Mouse (Mus musculus) c-Kit-negative CD71-positive TER-119-positive erythroid progenitor cells, embryonic 14.5 days (primary cell): ENCODE measurements around the gene Kif5c.

Experiments used
- DNase-seq: peaks from one replicate; pipeline ENCODE4 v3.0.0-alpha.2; 2013; ENCODE audit warnings: low read depth, low spot score

Gene Kif5c

DNA sequence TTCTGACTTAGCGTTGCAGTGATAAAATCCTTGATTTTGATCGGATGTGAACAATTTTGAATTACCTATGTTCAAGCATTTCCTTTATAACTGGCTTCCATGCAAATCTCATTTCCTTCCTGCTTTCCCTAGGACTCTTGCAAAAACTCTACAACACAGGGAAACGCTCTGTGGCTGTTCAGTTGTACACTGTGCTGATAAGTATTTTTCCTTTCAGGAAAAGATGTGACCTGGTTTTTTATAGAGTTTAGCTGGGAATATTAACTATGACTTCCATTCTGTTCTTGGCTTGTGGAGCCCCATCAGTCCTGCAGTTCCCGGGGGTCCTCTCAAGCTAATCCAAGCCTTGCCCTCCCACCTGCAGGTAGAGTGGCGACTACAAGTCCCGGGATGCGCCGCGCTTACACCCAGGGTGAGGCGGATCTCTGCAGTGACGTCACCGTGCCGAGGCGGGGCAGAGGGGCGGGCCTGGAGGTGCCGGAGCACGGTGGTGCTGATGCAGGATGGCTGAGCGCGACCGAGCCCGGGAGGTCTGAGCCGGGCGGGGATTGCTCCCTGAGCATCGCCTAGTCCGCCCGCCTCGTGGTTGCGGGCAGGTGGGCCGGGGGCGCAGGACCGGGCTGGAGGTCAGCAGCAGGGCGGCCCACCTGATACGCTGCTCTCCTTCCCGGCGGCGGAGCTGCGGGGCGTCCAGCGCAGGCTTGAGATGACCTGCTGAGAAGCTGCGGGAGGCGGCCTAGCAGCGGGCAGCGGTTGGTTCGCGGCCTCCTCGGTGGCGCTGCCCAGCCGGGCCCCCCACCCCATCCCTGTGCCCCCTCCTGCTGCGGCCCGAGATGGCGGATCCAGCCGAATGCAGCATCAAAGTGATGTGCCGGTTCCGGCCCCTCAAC lies at the start of gene Kif5c:
TSS of gene Kif5c (plus strand) at position 470 of the 890 bp plus-strand sequence.
- no peak for DNase-seq

DNA sequence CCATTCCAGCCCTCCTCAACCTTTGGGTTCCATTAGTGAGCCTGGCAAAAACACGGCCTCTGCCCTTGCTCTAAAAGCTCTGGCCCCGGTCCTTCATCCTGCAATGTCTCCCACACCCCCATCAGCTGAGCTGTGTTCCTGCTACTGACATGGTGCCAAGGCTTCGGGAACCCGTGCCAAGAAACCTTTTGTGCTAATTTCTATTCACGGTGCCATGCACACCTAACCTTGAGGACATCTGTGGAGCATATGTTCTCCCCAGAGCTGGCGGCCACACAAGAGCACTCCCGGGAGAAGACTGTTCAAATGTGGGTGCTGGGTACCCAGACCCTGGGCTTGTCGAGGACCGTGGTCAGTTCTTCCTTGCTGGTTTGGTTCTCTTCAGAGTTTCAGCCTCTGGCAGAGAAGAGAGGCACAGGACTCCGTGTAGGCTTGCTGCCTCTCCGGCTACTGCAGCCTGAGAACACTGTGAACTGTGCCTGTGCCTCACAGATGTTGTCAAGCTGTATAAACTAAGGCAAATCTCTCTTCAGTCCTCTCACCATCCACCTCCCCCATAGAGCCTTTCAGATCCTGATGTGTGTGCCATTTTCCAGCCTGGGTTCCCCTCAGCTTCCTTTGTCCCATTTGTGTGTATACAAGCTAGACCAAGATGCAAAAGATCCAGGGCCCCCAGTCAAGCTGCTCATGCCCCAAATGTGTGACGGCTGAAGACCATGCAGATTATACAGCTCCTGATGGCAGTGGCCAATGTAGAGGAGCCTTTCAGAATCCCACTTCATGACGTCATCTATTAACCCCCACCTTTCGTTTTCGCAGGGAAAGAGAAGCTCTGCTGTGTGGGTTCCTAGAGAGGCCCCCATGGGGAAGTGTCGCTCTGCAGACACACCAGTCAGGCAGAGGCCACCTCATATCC lies 49.0 kb upstream of the Kif5c start:
- no peak for DNase-seq

DNA sequence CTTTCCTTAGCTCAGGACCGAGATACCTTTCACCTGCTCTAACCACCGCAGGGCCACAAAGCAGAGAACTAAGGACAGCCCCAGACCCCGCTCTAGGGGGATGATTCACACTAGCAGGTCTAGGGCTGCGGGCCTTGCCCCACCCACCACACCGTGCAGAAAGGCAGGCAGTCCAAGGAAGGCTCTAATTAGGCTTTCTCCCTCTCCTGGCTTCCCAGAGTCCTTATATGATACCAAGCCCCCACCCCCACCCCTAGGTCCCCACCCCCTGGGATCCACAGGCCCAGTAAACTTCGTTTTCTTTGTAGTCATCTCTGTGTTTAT lies 48.4 kb upstream of the Kif5c start:
- DNase-seq = no peak

DNA sequence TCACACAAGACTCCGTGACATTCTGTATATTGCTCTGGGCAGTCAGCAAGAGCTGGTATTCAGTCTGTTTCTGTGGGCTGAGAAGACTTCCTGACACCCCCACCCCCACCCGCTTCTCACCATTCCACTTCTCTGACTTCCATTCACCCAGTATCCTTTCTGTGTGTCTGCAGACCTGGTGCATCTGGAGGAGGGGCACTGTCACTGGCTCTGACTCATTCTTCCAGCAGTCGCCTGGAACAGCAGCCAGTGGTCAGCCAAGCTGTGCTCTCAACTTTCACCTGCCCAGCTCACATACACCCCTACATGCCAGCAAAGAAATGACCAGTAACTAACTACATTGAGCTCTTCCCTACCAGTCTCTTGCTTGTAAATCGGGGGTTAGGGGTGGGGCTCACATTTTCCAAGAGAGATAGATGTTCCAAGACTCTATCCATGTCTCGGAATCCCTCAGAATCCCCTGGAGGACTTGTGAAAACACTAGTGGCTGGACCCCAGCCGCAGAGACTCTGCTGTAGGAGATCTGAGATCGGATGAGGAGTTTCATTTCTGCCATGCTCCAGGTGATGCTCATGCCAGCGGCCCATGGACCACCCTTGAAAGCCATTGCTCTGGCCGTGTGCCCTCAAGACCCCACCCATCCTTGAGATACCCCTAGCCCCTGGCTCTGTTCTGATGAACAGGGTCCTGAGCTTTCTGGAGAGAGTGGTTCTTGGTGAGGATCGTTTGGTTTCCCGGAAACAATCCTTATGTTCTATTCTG lies 47.8 kb upstream of the Kif5c start:
- DNase-seq = no peak

DNA sequence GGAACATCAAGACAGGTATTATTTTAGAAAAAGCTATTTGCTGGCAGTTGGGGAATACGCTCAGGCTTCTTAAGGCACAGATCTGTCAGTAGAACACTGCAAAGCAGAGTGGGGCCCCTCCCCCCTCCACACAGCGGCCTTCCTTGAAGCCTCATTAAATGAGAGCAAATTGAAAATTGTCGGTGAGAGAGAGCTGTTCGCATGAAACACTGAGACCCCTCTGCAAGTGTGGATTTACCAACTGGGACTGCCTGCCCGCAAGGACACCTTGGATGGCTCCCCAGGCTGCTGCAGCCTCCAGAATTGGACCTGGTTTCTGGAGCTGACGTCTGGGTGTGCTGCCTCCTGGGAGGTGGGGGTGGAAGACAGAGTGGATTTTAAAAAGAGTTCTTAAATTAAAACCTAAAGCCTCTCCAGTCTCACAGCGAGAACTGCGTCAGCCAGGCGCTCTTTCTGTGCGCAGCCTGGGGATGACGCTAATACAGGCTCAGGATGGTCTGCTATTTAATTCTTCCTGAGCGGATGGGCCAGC lies 46.9 kb upstream of the Kif5c start:
- no peak for DNase-seq

DNA sequence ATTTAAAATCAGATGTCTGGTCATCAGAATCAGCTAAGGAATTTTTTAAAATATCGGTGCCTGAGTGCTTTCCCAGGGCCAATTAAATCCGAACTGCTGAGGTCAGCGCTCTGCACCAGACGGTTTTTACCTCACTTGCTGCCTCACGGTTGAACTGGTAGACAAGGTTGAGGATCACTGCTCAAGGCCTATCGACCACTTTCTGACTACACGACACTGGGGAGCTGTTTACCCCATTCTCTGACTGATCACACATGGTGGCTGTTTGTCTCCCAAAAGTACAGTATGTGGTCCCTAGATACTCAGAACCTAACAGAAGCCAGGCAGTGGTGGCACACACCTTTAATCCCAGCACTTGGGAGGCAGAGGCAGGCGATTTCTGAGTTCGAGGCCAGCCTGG lies 46.4 kb upstream of the Kif5c start:
- DNase-seq = no peak

DNA sequence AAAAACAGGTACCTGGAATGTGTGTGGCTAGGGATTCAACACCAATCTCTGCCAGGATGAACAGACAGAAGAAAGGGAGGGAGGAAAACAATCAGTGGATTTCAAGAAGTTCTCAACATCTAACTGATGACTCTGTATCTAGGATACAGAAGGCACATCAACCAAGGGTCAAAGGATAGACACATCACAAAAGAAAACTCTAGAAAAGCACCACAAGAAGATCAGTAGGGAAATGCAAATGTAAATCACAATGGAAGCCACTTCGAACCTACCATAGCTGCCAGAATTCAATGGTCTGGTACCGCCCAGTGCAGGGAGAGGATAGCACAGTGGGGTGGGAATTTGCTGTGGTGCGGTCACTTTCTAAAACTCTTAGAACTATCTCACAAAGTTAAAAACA lies 45.8 kb upstream of the Kif5c start:
- DNase-seq = no peak

DNA sequence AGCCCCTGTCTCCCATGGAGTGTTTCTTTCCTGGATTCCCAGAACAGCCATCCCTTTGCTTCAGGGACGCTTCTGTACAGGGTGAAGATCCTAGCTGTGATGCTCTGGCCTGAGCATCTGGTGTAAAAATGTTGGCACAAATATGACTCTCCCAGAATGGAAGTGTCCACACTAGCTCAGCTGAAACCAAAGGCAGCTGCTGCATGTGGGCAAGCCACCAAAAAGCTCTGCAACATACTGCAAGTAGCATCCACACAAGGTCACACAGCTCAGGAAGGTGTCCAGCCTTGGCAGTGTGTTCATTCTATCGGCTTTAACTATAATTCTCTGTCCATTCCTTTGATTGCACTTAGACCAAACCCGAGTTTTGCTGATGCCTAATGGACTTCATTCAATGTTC lies 38.5 kb upstream of the Kif5c start:
- DNase-seq = no peak

DNA sequence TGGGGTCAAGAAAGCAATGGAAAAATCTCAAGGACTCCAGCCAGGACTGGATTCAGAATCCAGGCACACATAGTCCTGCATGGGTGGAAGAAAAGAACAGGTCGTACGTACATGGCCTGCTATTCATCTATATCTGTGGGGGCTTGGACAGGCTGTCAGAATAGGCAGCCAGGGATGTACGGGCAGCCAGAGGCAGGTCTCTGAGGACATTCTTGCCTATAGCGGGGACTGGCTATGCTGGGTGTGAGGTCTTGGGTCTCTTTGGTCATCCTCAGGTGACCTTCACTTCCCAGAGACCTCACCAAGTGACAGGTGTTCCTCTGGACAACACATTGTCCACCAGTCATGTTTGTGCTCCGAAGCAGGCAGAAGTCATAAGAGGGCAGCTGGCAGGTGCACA lies 36.6 kb upstream of the Kif5c start:
- DNase-seq = no peak

DNA sequence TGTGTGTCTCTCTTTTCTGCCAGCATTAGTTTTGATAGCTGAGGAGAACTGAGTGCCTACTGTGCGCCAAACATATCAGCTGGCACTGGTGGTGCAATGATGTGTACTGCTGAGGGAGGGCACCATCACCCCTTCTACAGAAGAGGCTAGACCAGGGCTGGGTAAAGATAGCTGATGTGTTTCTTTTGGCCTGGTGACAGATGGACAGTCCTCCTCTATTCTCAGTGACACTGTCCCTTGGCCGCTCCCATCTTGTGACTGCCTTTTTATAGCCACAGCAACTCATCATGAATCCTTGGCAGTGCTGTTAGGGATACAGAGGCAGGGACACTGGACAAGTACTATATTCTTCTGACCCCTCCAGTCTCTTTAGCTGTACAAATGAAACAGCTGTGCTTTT lies 35.8 kb upstream of the Kif5c start:
- no peak for DNase-seq

DNA sequence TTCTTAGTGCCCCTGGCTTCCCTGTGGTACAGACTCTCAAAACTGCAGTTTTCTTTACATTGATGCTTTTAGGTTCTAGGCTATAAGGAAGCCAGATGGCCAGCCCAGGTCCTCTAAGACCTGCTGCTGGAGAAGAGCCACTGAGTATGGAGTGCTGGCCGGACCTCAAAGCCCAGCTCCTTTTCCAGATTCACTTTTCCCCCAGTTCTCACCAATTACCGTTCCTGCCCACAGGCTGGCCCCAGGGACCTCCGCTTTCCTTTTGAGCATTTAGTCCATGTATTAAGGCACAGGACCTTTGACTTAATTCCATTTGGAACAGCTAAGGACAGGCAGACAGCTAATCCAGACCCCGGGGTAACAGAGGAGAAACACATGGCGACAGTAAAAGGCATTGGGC lies 28.6 kb upstream of the Kif5c start:
- DNase-seq = no peak

DNA sequence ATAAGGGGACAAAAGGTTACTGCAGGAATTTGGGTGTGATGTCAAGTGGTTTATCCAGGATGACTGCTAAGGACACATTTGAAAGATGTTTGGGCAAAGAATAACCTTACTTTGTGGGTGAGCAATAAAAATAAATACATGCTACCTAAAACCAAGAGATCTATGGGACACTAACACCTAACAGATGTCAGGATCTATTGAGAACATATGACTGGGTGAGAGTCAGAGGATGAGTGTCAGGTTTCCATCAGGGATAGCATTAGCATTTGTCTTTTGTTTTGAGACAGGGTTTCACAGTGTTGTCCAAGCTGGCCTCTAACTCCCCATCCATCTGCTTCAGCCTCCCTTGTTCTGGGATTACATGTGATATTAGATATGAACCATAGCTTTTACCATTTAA lies 26.2 kb upstream of the Kif5c start:
- DNase-seq = no peak

DNA sequence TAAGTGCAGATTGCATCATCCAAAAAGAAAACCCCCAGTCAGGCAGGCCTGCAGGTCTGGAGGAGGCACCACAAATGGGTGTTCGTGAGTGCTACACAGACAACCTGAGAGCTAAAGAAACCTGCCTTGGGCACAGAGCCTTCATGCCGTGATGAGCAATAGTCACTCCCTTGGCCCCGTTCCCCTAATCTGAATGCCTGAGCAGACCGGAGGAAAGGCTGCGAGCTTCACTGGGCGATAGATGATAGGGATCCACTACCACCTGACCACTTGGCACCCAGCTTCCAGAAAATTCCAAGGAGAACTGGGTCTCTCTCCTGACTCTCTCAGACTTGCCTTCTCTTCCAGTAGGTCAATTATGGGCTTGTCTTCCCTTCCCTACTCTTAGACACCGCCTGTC lies 24.2 kb upstream of the Kif5c start:
- DNase-seq = no peak

DNA sequence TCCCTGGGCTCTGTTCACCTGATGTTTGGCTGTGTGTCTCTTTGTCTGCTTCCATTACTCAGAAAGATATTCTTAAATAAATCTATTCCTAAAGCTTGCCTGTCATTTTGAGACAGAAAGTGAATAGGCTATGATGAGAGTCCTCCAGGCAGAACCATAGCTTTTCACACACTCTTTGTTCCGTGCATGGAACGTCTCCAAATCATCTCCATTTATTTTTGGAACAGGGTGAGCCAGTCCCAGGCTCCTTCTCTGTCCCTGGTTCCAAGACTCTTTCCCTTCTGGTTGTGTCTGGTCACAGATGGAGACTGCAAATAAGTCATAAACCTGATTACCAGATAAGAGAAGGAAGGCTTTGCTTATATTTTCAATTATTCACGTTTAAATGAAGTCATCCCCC lies 22.8 kb upstream of the Kif5c start:
- no peak for DNase-seq

DNA sequence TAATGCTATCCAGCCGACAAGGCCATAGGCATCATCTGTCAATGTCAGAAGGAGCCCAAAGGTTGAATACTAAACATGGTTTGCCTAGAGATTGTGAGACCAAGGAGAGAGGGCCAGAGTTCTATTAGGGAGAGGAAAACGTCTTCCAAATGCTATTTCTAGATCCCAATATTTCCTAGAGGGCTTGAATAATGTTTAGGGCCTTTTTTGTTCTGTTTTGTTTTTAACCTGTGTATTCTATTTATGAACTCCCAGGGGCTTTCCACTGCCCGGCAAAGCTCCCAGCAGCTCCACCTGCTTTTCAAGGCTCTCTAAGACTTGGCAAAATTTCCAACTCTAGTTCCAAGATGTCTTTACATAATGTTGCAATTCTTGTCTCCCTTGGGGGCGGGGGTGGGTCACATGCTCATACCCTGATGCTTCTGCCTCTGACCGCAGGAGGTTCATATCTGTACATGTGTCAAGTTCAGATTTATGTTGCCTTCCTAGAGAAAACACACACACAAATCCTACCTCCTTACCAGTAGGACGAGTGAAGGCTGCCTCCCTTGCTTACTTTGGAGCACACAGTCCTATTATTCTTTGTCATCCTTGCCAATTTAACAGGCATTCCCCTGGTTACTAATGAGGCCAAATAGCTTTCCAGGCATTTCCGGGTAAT lies 18.9 kb upstream of the Kif5c start:
- DNase-seq = no peak

DNA sequence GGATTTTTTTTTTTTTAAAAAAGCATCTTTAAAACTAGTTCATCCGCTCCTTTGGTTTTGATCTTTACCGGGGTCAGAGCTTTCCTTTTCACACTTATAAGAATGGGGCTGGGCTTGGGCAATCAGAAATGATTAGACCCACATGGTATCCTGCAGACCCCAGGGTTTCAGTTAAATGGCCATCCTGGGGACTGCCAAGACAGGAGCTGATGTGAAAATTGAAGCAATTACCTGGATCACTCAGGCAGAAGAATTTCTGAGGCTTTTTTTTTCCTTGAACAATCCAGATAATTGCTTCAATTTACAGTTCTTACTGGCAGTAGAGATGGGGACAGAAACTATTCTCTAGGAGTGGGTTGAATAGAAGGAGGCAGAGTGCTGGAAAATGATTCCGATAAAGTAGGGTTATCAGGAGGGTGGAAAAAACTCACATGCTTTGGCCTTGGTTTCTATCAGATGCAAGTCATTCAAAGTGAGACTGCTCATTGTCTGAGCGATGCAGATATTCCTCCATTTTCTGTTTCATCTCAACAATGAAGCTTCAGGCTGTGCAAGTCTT lies 16.2 kb upstream of the Kif5c start:
- no peak for DNase-seq

DNA sequence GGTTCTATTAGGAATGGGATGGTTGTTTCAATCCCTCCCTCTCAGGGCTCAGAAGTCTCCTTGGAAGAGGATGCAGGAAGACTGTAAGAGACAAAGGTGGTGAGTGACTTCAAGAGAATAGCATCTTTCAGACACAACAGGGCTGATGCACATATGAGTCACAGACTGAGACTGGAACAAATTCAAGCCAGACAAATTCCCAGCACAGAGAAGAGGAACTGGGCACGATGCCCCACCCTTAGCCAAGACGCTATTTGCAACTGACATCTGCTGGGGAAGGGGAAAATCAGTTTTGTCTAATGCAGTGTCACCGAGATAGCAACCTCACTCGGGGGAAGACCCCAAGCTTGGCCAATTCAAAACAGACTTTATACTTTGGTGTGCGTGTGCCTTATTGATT lies 9.5 kb upstream of the Kif5c start:
- no peak for DNase-seq

DNA sequence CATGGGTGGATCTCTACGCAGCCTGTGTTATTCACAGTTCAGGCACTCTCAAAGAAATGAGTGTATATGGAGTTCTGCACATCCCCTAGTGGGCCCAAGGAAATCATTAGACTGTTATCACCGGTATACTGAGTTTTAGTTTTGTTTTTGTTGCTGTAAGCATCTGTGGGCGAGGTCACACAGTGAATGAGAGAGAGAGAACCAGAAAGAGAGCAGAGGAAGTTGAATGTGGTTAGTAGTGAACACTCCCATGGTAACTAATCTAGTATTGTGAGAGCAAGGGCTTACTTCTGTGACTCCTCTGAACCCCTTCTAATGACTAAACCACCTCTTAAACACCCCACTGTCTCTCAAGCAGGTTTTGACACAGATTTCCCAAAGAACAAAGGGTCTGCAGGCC lies 2.3 kb upstream of the Kif5c start:
- DNase-seq = no peak

DNA sequence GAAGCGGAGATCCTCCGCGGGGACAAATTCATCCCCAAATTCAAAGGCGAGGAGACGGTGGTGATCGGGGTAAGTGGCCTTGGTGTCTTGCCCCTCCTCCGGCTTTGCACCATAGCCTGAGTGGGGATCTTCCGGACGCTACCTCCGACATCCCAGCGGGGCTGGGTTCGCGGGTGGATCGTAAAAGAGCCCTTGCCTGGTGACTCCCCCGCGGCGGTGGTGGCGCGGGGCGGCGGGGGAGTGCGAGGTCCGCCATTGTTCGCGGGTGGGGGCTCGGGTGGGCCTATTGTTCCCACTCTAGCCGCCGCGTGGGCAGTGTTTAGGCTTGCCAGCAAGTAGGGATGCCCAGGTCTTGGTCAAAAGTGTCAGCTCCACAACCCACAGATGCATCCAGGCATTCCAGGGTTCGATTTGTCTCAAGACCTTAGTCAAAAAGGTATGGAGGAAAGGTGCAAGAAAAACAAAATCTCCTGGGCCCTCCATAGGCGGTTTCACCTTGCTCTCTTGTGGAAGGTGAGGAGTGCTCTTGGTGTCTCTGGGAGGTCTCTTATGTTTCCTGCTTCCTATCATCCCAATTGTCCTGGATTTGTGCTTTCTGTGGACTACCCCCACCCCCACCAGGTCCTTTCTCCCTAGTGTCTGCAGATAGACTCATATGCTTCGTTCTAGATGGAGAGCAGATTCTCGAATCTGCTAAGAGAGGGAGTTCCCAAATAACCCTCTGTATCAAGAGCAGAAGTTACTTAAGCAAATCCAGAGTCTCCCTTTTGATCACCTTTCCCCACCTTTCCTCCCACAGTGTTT lies 823 bp downstream of the Kif5c start:
- DNase-seq = no peak

DNA sequence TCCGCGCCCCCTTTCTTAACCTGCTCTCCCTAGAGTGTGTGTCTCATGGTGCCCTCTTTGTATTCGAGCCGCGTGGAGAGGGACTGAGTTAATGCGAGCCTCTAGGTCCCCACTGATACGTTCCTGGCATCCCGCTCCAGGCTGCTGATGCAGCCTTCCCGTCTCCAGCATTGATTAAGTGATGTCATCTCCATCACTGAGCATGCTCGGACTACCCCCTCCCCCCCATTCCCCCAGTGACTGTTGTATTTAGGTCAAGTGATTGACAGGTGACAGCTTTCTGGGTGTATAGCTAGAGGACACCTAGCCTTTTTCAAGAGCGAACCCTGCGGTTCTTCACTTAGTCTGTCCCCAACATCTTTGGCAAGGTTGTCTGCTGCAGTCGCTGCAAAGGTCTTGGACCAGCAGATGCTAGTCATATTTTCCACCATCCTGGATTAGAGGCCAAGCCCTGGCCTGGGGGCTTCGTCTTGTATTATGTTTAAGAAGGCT lies 1.6 kb downstream of the Kif5c start:
- no peak for DNase-seq
